Mouse (Mus musculus): ENCODE results near the gene Mmachc.

- TF ChIP-seq CTCF (IDR thresholded peaks at IDR 0.05; ENCODE audit: control insufficient read depth, insufficient read depth, insufficient read length) (no peak), CEBPB (IDR thresholded peaks at IDR 0.05; ENCODE audit: low read depth) (no peak), MYOD1 (IDR thresholded peaks at IDR 0.05; ENCODE audit: control insufficient read depth, insufficient read length, low read depth) (no peak), FOSL1 (IDR thresholded peaks at IDR 0.05; ENCODE audit: insufficient read depth, low read length, poor library complexity, severe bottlenecking) (no peak), MYOG (IDR thresholded peaks at IDR 0.05; ENCODE audit: control insufficient read depth, extremely low read depth, insufficient read length) (no peak), USF1 (IDR thresholded peaks at IDR 0.05; ENCODE audit: low read depth) (no peak)
Observed at GRCm38 (mm10) chr4:116727401-116727800, 19.2 kb upstream of the Mmachc start.

Measured in C2C12 (cell line).